Mouse (Mus musculus) G1E (cell line): ENCODE measurements around the gene Tex48. TPM values are rescaled to one million over a fixed set of nuclear protein-coding genes. Genes with fewer than 3 reads are reported as not detected.

Source experiments
- ATAC-seq: 2 replicates; pipeline ENCODE4 v1.8.0; 2016; ENCODE audit warnings: mild to moderate bottlenecking; ENCODE audit not compliant: insufficient number of reproducible peaks, poor library complexity, low FRiP score, severe bottlenecking; ENCODE audit errors: extremely low read depth
- DNase-seq: peaks from one replicate; pipeline ENCODE4 v3.0.0; 2012; ENCODE audit warnings: low spot score
- H3K27me3 ChIP-seq: 2 replicates; pipeline ENCODE4 v1.6.1; 2012; ENCODE audit warnings: mild to moderate bottlenecking, low read length, inconsistent platforms; ENCODE audit not compliant: insufficient read depth
- H3K36me3 ChIP-seq: replicated peaks from 2 replicates; pipeline ENCODE3; 2012; ENCODE audit warnings: mild to moderate bottlenecking, inconsistent platforms
- H3K4me1 ChIP-seq: 2 replicates; pipeline ENCODE4 v1.6.1; 2012; ENCODE audit warnings: low read depth, low read length, inconsistent platforms, mixed read lengths; ENCODE audit not compliant: insufficient read depth
- H3K4me3 ChIP-seq: 2 replicates; pipeline ENCODE4 v1.5.1; 2012; ENCODE audit warnings: low read depth, mild to moderate bottlenecking, inconsistent platforms, low read length, moderate library complexity, mixed read lengths
- H3K9me3 ChIP-seq: replicated peaks from 2 replicates; pipeline ENCODE4 v1.6.1; 2012; ENCODE audit warnings: inconsistent platforms
- CTCF ChIP-seq: IDR thresholded peaks from 2 replicates; pipeline ENCODE4 v1.5.1; 2012; ENCODE audit warnings: low read depth, low read length, inconsistent platforms, mixed read lengths
- GATA1 ChIP-seq: IDR thresholded peaks from 2 replicates; pipeline ENCODE4 v1.6.1; 2012; ENCODE audit warnings: borderline replicate concordance, low read length, inconsistent platforms, mixed read lengths
- GATA2 ChIP-seq: IDR thresholded peaks from 2 replicates; pipeline ENCODE4 v1.6.1; 2012; ENCODE audit warnings: low read depth, low read length, inconsistent platforms, borderline replicate concordance
- POLR2AphosphoS5 ChIP-seq: IDR thresholded peaks from 2 replicates; pipeline ENCODE4 v1.6.1; 2012; ENCODE audit warnings: low read depth, low read length, inconsistent platforms; ENCODE audit not compliant: insufficient replicate concordance
- TAL1 ChIP-seq: conservative IDR thresholded peaks from 2 replicates; pipeline ENCODE4 v1.6.1; 2012; ENCODE audit warnings: low read depth, low read length, inconsistent platforms, mixed read lengths
- polyA plus RNA-seq: library from polyadenylated mRNA; stranded (reverse); fragments of >175 nt; gene quantifications from 2 replicates; pipeline ENCODE4 v1.2.3, GENCODE M21; 2012
- total RNA-seq, 2 experiments: library from RNA; stranded (forward) in 1 of 2; stranded (reverse) in 1 of 2; fragments of 200-1000 nt in 1 of 2; fragments of >200 nt in 1 of 2; fragmentation: Nextera tagmentation in 1 of 2; gene quantifications; 2 replicates each; pipeline ENCODE4 v1.2.3; 2014 to 2017

Tex48 gene
- total and polyA plus RNA-seq, 3 experiments: not detected

GRCm38 (mm10) chr4:63586240-63586639 is 36.0 kb downstream of the Tex48 start:
- DNase-seq (no peak), ATAC-seq (no peak)
- TF ChIP-seq CTCF (no peak), GATA2 (no peak), POLR2AphosphoS5 (no peak), TAL1 (no peak), GATA1 (no peak)
- H3K9me3 ChIP-seq: 0 out of 2 replicates have a peak, but pooled peaks cover 9% of the 10 kb centered on the region
- no peaks in the 10 kb centered on the region for H3K27me3 ChIP-seq
- H3K4me3 ChIP-seq: no peak overlapping the region
- no peaks in the 10 kb centered on the region for H3K4me1 ChIP-seq
- H3K36me3 ChIP-seq: peaks cover 24% of the 10 kb centered on the region

GRCm38 (mm10) chr4:63585216-63585615 is 37.0 kb downstream of the Tex48 start:
- H3K9me3 ChIP-seq: peaks cover 9% of the 10 kb centered on the region; the same call in 1 of the 2 replicates
- H3K4me3 ChIP-seq: no peak overlapping the region
- DNase-seq: no peak
- H3K36me3 ChIP-seq: peaks cover 28% of the 10 kb centered on the region
- no peak for ATAC-seq
- TF ChIP-seq TAL1 (no peak), CTCF (no peak), GATA1 (no peak), POLR2AphosphoS5 (no peak), GATA2 (no peak)
- no peaks in the 10 kb centered on the region for H3K27me3 ChIP-seq
- H3K4me1 ChIP-seq: no peaks in the 10 kb centered on the region

DNA sequence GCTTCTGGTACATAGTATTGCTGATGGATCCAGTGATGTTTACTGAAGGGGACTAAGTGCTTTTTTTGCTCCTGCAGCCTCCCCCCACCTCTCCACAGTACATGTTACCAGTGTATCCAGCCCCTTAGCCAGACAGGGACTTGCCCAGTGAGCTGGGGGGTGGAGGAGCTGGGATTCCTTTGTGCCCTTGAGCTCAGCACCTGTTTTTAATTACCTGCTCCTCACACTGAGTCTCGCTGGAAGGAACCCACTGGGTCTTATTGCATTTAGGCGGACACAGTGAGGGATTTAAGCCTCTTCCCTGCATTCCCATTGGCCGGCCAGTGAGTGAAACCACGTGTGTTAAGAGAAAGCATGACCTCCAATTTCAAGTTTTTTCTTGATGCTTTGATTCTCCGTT is 39.6 kb downstream of the Tex48 start:
- Histone ChIP-seq H3K27me3 (peaks cover 3% of the 10 kb centered on the region; the same call in 1 of the 2 replicates), H3K4me3 (no peak overlapping the region), H3K4me1 (no peaks in the 10 kb centered on the region), H3K9me3 (peaks cover 20% of the 10 kb centered on the region), H3K36me3 (peaks cover 45% of the 10 kb centered on the region)
- TF ChIP-seq GATA1: no peak
- no peak for TF ChIP-seq POLR2AphosphoS5
- no peak for TF ChIP-seq TAL1
- TF ChIP-seq CTCF: no peak
- TF ChIP-seq GATA2: no peak
- ATAC-seq (no peak), DNase-seq (no peak)

DNA sequence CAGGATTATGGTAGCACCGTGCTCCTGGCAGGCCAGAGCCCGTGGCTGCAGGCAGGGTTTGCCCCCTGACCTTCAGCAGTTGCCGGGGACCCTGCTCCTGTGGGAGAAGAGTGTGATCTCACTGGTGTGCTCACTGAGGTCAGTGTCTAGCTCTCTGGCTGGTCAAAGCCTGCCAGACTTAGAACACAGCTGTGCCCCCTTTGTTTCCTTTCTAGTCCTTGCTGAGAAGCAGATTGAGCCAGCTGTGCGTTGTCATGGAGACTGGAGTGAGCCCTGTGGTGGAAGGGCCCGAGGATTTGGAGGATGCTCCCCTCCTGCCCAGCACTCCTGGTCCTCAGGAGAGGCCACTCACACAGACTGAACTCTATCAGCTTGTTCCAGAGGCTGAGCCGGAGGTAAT is 42.1 kb downstream of the Tex48 start:
- TF ChIP-seq TAL1: no peak
- TF ChIP-seq GATA2: no peak
- no peak for TF ChIP-seq CTCF
- no peak for TF ChIP-seq GATA1
- no peak for TF ChIP-seq POLR2AphosphoS5
- Histone ChIP-seq H3K9me3 (peaks cover 23% of the 10 kb centered on the region), H3K4me3 (no peak overlapping the region), H3K27me3 (peaks cover 3% of the 10 kb centered on the region; the same call in 1 of the 2 replicates), H3K36me3 (peaks cover 48% of the 10 kb centered on the region), H3K4me1 (no peaks in the 10 kb centered on the region)
- no peak for DNase-seq
- ATAC-seq: no peak

GRCm38 (mm10) chr4:63579649-63580048 is 42.6 kb downstream of the Tex48 start:
- H3K36me3 ChIP-seq: peaks cover 48% of the 10 kb centered on the region
- H3K4me1 ChIP-seq: no peaks in the 10 kb centered on the region
- peaks cover 23% of the 10 kb centered on the region for H3K9me3 ChIP-seq
- DNase-seq: no peak
- no peak for ATAC-seq
- peaks cover 3% of the 10 kb centered on the region; the same call in 1 of the 2 replicates for H3K27me3 ChIP-seq
- no peak overlapping the region for H3K4me3 ChIP-seq
- TF ChIP-seq CTCF (no peak), GATA2 (no peak), GATA1 (no peak), TAL1 (no peak), POLR2AphosphoS5 (no peak)

DNA sequence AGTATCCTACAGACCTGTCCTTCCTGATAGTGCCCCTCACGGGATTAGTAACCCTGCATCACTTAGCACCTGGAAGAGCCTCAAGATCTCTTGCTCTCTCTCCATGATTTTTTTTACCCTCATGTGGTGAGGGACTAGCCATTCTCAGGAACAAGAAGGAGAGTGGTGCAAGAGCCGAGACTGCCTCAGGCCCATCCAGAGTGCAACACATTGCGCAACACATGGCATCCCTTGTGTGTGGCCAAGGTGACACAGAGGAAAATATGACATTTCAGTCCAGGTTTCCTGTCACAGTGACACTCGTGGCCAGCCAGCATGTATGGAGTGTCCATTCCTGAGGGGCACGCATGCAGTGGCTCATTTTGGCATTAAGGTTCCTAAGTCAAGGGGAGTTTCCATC is 49.6 kb downstream of the Tex48 start:
- ATAC-seq (no peak), DNase-seq (no peak)
- Histone ChIP-seq H3K4me1 (no peaks in the 10 kb centered on the region), H3K9me3 (peaks cover 14% of the 10 kb centered on the region), H3K27me3 (peaks cover under 1% of the 10 kb centered on the region; the same call in 1 of the 2 replicates), H3K36me3 (peaks cover 65% of the 10 kb centered on the region), H3K4me3 (no peak overlapping the region)
- TF ChIP-seq GATA1 (no peak), TAL1 (no peak), POLR2AphosphoS5 (no peak), GATA2 (no peak), CTCF (no peak)
